Mouse (Mus musculus): ENCODE results near the gene Abraxas2.

Abraxas2 gene

DNA sequence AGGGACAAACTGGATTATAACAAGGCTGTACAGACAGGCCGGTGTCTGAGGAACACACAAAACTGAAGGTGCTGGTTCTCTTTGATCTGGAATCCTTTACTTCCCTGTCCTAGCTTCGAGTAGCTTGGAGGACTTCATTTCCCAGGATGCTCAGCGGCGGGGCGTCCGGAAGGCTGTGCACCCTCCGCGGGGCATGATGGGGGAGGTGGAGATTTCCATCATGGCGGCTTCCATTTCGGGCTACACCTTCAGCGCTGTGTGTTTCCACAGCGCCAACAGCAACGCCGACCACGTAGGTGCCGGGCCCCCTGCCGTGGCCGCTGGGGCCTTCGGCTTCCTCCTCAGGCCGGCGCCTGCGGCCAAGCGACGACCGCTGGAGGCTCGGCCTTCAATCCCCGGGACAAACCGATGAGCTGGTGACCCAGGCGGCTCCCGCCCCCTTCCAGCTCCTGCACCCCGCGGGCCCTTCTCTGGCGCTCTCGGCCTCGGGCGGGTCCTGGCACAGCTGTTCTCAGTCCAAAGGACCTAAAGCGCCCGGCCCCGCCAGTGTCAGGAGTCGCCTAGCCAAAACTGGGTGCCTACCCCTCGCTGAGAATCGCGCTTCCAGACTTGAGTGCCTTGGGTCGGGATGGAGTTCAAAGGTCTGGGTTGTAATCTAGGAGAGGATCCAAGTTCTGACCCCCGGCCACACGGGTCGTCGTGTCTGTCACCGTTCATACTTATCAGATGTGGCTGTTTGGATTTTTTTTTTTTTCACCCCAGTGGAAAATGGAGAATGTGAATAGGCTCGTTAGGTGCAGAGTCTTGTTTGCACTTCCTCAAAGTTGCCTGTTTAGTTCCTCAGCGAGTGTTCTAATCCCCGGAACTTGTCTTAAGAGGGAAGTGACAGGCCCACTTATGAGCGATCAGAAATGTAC lies at the start of gene Abraxas2:
TSS of gene Abraxas2 (plus strand) at position 184 of the 917 bp plus-strand sequence.
- peak; percentile 77 for DNase-seq (ENCODE audit: low read depth, low spot score)

DNA sequence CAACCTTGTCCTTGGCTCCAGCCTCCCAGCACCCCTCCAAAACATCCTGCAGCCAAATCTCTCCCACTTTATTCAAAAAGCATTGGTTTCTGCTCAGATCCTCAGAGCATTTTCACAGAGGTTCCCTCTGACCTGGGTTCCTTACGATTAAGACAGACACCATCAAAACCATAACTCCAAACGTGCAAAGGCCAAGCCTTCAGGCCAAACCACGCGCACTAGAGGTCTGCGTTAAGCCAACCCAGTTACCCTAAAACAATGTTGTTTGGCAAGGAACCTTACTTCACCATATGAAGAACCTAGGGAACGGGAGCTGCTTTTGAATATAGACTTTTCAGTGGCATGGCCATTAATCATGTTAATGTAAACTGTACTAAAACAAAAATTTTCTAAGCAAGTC lies 49.3 kb upstream of the Abraxas2 start:
- no peak for DNase-seq (ENCODE audit: low read depth, low spot score)

DNA sequence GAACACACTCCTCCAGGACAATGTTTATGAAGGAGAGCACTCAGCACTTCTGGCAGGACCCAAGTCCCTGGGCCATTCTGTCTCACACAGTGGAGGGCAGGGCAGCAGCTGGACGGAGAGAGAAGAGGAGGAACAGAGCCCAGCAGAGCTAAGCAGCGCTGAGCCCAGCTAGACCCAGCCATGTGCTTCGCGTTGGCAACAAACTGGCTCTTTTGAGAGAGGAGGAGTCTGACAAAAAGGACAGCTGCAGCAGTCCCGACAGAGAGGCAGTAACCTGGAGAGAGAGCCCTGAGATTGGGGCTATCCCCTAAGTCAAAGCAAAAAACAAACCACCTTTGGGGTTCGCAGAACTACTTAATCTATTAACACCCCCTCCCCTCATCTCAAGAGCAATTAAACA lies 48.7 kb upstream of the Abraxas2 start:
- DNase-seq (ENCODE audit: low read depth, low spot score), result no peak

DNA sequence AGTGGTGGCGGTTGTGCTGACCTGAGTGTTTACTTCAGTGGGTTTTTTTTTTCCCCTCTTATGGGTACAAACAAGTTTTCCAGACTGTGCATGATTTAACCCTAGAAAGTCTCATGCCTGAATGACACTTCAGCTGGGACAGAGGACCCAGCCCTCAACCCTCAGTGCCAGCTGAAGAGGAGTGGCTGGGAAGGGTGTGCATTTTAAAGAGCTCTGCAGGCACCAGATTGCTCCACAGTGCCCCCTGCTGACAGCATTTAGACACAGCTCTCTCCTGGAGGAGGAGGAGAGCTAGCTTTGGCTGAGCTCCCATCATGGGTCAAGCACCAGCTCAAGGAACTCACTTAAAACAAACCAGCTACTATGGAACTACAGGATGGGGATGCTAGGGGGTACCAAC lies 48.1 kb upstream of the Abraxas2 start:
- peak; percentile 80 for DNase-seq (ENCODE audit: low read depth, low spot score)

DNA sequence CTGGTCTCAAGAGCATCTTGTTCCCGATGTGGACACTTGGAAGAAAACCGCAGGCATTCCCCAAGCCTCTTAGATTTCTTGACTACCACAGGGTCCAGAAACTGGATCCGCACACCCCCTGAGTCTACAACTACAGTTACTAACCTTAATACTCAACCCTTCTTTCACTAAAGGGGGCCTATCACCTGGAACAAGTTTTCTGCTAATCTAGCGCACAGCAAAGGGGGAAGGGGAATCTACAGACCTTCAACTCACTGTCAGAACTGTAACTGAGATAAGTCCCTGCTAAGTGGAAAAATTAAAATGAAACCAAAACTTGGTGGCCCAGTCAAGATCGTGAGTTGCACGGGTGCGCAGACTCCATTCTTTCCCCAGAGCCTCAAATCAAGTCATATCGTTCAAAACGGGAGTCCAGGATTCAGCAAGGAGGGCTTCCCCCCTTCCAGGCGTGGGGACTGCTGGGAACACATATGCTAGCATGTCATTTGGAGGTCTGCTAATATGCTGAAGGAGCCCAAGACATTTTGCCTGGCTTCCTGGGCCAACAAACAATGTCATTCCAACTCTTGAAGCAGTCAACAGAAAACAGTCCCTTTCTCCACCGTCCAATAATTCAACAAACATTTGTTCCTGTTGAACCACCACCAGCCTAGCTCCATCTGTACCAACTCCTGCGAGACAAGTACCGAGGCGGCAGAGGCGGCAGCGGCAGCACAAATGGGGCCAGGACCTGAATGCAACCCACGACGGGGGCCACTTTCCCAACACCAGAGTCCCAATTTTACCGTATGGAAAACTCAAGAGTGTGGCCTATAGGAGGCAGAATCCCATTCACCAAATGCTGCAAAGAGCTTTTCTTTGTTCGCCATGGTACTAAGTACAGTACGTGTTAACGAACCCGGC lies 47.1 kb upstream of the Abraxas2 start:
- DNase-seq (ENCODE audit: low read depth, low spot score), result no peak

DNA sequence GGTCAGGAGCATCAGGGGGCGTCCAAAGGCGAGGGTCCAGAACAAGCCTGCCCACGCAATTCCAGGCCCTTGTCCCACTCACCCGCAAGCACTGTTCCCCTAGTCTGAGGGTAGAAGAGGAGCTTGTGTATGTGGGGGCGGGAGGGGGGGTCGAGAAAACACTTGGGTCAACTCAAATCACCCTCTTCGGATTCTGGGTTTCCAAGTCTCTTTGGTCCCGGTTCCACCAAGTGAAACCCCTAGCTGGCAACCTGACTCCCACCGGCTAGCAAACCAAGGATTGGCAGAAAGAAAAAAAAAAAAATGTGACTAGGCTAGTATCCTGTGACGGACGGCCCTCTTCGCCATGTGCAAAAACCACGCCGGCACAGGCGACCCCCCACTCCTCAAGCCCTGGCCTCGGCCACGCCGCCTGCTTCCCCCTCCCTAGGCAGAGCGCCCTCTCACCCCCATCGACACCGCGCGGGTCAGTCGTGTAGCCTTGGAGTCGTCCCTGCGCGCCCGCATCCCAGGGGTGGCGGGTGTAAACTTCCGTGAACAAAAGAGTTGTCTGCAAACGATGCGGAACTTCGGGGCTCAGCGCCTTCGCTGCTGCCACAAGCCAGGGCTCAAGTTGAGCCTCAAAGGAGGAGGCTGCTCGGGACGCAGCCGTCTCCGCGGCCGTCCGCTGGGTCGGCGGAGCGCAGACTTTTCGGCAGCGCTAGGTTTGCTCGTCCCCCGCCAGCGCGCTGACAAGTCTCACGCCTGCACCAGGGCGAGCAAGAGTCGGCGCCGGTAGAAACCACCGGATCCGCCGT lies 46.2 kb upstream of the Abraxas2 start:
- no peak for DNase-seq (ENCODE audit: low read depth, low spot score)

DNA sequence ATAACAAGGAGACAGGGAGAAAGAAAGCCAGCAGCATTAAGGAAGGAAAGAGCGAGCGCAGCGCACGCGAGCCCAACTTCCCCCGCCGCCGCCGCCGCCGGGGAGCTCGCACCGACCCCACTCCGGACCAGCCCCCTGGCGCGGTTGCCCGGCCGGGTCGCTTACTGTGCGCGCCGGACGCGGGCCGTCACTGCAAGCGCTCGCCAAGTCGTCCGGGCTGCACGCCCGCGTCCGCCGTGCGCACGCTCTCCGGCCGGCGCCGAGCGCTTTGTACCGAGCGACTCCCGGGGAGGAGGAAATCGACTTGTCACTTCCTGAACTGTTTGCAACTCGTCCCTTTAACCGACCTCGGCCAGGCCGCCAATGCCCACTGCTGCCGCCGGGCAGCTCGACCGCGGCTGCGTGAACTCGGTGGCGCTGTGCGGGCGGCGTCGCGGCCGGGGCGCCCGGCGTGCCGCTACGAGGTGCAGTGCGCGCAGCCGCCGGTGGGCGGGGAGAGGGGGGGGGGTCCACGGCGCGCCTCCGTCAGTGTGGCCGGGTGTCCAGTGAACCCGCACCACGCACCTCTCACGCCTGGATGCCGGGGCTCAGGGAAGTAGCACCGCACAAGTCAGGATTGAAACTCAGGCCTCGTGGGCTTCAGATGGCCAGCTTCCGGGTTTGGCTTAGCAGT lies 45.5 kb upstream of the Abraxas2 start, which contains the start of gene Fam53b:
TSS of gene Fam53b (minus strand) at position 471 of the 673 bp plus-strand sequence.
- peak; percentile 53 for DNase-seq (ENCODE audit: low read depth, low spot score)

DNA sequence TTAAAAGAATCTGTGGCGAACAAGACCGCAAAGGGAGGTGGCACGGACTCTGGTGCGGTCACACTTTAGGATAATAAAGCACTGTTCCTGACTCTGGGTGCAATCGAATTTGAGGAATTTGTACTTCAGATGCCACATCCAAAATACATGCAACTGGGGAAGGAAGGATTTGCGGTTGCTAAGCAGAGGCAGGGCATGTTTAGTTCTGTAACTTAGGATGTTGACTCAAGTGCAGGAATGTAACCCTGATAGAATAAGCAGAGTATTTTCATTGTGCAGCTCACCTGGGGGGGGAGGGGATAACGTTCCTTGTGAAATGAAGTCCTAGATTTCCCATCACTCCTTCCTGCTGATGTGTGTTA lies 45.0 kb upstream of the Abraxas2 start:
- no peak for DNase-seq (ENCODE audit: low read depth, low spot score)

DNA sequence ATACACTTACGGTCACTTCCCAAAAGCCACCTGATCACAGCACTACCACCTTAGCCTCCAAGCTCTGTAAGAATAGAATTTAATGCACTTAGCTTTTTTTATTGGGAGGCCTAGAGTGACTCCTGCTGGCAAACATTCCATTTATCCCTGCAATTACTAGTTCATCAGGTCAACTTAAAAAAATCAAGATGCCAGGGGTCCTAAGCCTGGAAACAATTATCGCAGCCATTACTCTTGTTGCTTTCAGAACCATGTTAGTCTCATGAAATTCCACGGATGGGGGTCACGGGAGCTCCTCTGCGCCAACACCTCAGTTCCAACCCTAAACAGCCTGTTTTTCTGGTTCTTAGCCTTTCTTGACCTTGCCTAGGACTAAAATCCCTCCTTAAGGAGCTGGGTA lies 43.9 kb upstream of the Abraxas2 start:
- DNase-seq (ENCODE audit: low read depth, low spot score), result no peak

DNA sequence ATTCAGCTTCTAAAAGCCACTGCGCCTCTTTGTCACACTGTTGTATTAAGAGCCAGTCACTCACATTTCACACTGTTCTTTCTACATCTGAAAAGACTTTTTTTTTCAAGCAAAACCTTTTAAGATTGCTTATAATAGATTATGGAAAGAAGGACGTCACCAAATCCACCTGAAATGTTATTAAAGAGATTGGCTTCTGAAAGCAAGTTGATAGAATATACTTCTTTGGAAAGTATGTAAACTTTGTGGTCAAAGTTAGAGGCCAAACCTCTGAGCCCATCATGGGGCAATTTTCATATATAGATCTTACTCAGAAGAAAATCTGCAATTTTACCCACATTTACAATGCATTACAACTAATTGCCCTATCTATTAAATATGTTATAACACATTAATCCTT lies 42.5 kb upstream of the Abraxas2 start:
- no peak for DNase-seq (ENCODE audit: low read depth, low spot score)

DNA sequence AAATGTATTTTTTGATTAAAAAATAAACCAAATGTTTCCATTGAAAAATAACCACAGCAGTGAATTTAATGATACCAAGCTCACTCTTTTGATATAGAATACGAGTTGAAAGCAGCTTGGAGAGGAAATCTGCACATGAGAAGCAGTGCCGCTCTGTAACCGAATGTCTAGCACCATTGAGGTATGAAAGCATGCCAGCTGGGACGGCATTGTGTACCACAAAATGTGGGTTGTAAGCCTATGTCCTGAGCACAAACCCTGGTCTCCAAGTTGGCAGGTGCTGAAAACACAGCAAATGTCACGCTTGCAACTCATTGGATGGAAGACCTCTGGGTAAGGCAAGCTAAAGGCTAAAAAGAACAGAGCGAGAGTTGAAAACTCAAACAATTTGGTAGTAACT lies 42.0 kb upstream of the Abraxas2 start:
- DNase-seq (ENCODE audit: low read depth, low spot score), result no peak

DNA sequence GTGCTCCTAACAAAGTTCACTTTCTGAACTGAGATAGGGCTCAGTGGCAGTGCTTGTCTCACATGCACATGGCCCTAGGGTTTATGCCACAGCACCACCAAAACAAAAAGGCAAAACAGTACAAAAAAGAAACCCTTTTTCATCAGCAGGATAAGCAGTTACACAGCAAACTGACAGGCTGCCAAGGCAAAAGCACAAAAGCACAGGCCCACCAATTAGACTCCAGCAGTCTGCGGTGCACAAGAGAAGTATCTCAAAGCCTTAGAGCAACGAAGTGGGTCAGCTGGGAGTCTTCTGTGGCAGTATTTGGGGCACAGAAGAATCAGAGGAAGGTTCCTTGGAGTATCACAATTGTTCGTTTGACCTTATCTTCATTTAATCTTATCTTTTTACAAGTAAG lies 38.3 kb upstream of the Abraxas2 start:
- no peak for DNase-seq (ENCODE audit: low read depth, low spot score)

DNA sequence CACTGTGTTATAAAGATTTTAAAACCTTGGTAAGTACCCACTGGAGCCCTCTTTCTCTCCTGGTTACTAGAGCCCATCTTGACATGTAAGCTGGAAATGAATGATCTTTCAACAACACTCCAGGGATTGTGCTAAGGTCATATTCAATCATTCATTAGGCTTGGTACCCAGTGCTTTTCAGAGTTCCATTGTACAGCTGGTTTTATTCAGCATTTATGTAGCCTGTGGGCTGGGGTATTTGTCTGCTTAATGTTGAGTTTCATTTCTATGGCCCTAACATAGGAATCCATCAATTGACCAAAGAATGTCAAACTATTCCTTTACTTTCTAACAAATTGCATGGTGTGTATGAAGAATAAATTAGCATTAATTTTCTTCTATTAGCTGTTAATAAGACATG lies 35.2 kb upstream of the Abraxas2 start:
- no peak for DNase-seq (ENCODE audit: low read depth, low spot score)

DNA sequence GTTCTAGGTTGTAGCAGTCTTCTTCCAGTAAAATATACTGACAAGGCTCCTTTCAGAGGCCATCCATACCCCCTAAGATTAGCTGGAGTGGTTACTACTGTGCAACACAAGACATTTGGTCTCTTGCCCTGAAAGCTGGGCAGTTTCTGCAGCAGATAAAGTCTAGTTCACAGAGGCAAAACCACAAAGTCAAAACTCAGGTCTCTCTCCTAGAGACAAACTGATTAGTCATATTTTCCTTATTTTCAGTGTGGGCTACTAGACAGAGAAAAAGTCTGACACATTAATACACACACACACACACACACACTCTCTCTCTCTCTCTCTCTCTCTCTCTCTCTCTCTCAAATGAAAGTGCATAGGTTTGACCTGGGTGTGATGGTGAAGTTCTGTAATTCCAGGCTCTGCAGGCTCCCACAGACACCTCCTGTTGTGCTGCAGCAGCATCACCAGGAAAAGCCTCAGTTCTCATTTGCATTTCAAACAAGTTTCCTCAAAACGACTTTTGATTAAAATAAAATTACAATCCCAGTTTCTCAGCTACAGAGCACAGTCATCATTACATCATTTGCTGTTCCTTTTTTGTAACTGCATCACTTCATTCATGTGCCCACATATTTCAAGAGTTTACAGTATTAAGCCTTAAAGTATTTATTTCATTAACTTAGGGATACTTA lies 34.5 kb upstream of the Abraxas2 start:
- DNase-seq (ENCODE audit: low read depth, low spot score), result no peak

DNA sequence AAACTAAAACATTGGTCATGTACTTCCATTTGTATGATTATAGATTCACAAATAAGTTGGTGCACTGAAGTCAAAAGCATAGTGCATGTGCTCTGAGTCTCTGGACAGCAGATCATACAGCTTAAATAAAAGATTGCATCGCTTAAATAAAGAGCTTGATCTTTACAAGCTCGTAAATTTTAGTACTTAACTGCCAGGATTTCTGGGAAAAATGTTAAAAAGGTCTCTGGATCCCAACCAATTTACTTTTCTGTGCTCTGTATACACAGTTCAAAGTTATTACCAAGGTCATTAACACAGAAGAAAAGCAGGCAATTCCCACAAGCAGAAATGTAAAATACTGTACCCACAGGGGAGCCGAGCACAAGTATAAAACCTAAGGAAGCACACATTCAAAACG lies 28.1 kb upstream of the Abraxas2 start:
- DNase-seq (ENCODE audit: low read depth, low spot score), result no peak

DNA sequence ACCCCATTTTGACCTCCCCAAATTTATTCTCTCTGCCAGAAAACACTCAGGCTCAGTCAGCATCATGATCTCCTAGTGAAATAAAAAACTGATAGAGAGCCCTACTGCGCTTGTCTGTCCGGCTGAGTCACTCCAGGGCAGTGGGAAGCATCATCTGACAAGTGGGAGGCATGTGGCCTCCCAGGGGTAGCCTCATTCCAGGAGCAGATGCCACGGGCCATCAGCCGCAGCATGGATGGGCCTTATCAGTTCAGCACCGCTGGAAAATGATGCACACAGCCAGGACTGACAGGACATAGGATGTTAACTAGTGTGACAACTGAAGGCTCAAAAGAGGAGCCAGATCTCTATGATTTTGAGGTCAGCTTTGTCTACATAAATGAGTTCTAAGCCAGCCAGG lies 17.7 kb upstream of the Abraxas2 start:
- DNase-seq (ENCODE audit: low read depth, low spot score), result no peak

DNA sequence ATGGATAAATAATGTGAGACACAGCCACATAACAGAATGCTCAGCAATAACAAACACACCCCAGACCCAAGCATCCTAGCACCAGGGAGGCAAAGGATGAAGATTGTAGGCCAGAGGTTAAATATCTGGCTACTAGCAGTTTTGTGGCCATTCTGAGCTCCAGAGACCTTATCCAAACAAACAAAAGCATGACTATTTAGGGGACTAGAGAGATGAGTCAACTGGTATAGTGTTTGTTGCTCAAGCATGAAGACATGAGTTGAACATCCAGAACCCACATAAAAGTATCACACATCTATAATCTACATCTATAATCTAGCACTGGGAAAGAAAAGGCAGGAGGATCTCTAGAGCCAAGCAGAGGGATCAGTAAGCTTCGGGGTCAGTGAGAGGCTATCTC lies 16.6 kb upstream of the Abraxas2 start:
- DNase-seq (ENCODE audit: low read depth, low spot score), result no peak

DNA sequence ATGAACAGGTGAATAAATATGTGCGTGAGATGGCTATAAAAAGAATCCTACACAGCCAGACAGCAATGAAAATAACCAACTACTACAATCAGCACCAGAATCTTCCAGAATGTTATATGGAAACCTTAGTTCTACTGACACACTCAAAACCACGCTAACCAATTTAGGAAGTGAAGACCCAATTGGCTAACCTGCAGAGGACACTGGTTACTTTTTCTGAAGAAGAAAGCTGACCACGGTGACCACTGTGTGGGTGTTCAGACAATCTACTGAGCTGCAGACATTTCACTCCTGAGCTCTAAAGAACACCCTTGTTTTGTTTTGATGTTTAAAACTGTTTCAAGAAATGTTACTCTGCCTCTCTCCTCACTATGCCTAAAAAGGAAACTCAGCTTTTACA lies 15.9 kb upstream of the Abraxas2 start:
- no peak for DNase-seq (ENCODE audit: low read depth, low spot score)

DNA sequence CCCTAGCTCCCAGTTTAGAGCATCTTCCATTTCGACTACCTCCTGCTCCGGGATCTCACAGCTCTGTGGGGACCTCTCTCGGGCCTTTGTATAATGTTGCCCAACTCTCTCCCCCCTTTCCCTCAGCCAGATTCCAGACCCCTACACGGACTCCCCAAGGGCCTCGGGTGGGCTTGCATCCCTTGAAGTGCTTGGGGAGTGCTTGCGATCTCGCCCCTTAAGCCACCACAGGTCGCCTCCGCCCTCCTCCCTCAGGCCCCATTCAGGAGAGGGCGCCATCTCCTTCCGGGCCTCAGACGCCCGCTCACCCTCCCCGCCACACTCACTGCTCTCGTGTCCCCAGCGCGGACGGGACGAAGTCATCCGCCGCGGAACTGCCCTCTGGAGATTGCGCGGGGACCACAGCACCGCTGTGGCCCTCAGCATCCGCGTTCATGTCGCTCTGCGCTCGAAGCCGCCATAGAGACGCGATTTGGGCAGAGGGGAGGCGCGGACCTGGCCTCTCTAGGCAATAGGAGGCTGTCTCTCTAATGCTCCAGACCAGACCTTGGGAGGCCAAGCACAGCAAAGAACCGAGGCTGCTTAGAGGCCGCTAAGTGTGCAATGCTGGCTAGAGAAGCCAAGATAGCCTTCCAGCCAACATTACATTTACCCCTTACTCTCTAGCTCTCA lies 6.7 kb upstream of the Abraxas2 start, which contains the start of gene Eef1akmt2:
TSS of gene Eef1akmt2 (minus strand) at position 501 of the 672 bp plus-strand sequence.
- DNase-seq (ENCODE audit: low read depth, low spot score), result peak; percentile 75

DNA sequence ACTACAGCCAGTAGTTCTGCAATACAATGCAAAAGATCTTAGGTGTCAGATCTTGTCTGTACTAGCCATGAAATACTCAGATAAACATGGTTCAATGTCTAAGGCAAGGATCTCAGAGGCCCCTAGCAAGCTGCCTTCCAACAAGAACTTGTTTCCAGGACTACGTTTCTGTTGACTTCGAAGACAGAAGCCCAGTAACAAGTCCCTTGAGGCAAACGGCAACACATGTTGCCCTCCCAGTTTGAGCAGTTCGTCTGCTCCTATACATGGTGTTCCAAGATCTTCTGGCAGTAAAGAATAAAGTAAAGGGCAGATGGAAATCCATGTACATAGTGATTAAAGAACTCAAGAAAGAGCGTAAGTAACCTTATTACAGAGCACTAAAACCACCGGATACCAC lies 5.7 kb upstream of the Abraxas2 start:
- DNase-seq (ENCODE audit: low read depth, low spot score), result no peak

Data from embryo, embryonic 11.5 days (tissue).